Mouse (Mus musculus): ENCODE data around the gene Vdr.

DNA sequence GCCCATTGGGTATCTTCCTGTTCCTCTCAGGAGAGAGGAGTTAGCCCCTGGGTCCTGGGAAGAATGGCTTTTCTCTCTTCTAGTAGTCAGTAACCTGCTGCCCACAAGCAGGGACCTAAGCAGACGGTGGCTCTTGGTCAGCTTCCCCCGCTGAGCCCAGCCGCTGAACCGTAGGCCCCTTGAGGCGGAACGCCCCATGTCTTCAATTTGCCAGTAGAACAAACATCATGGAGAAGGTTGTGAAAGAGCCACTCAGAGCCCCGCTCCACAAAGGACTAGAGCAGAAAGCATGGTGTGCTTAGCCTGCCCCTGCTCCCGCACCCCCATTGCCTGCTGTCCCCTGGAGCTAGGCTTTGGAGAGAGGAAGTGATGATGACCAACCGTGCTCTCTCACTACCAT lies 14.1 kb downstream of the Vdr start:
- TF ChIP-seq CTCF (IDR thresholded peaks at IDR 0.05) (no peak), EP300 (IDR thresholded peaks at IDR 0.05) (no peak)

Data from lung, postnatal 0 days (tissue).